Mouse (Mus musculus) induced T-regulatory cell, adult 2 months (primary cell): ENCODE results near the gene Aqr.

Source experiments
- DNase-seq: peaks from one replicate; pipeline ENCODE4 v3.0.0-alpha.2; 2012; ENCODE audit warnings: low read depth

The Aqr gene

GRCm38 (mm10) chr2:114060071-114060591 is 126.7 kb downstream of the Aqr start:
- no peak for DNase-seq

- DNase-seq: no peak
Observed at GRCm38 (mm10) chr2:114059608-114060007, 127.2 kb downstream of the Aqr start.

GRCm38 (mm10) chr2:114058226-114058796 is 128.5 kb downstream of the Aqr start:
- peak; percentile 5 for DNase-seq

DNA sequence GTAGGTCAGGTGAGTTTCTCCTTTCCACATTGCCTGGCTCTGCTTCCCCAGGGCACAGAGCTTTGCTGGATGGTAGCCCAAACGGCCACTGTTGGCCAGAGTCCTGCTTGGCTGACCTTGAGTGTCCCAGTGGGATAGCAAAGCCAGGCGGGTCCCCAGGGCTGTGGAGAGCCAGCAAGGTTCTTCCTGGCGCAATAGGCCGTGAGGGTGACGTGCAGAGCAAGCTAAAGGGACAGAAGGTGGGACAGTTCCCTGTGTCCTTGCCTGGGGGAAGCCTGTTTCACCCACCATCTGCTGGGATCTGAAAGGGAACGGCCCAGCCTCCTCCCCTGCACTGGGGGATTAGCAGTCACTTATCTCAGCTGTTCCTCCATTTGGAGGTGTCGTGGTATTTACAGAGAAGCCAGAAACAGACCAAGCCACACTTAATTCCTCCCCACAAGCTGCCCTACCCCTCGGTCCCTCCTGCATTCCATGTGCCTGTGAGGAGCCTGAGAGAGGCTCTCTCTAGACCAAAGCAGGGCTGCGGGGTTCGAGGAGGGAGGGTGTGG is 129.4 kb downstream of the Aqr start:
- DNase-seq: no peak

DNA sequence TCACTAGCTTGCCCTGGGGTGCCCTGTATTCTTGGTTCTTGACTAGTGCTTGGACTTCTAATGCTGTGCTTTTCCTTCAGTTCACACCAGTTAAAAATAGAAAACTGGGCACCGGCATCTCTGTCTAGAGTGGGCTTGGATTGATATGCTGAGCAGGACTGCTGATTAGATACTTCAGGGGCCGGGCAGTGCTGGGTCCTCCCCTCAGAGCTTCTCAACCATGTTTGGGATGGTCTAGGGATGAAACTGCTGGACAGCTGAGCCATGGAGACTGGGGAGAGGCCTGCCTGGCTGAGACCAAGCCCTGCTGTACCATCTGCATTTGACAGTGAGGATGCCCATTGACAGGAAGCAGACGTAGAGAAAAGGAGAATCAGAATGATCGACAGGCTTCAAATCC is 132.7 kb downstream of the Aqr start:
- DNase-seq: no peak

DNA sequence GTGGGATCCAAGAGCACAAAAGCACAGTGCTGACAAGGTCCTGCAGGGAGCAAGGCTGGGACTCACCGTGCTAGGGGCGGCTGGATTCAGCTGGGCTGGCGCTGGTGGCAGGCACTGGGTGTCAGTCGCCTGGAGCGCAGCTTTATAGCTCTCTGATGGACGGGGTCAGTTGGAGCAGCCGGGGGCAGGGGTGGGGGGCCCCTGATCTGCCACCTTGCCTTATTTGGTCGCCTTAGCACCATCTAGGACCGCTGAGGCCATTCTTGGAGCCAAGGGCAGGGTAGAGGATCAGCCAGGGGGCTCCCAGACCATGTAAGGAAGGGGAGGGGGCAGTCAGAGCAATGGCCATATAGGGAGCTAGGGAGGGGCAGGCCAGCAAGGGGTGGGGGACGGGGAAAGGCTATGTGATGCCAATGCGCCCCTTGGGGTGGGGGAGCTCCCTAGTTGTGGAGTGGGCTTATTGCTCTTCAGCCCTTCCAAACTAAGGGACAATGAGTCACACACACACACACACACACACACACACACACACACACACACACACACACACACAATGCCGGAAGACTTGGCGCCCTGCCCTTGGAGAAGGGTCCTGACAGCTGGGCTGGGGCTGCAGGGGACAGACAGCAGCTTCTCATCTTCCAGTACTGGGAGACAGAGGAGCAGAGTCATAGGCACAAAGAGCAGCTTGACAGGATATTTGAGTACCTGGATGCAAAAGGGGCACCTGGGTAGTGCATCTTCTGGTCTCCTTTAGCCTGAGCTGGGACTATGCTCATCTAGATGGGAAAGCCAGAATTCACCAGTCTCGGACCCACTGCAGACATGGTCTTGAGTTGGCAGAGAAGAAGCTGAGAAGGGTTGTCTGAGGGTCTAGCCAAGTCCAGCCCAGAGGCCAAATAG is 133.9 kb downstream of the Aqr start, which contains the start of gene Actc1:
TSS of gene Actc1 (minus strand) at position 853 of the 903 bp plus-strand sequence.
- DNase-seq: no peak

DNA sequence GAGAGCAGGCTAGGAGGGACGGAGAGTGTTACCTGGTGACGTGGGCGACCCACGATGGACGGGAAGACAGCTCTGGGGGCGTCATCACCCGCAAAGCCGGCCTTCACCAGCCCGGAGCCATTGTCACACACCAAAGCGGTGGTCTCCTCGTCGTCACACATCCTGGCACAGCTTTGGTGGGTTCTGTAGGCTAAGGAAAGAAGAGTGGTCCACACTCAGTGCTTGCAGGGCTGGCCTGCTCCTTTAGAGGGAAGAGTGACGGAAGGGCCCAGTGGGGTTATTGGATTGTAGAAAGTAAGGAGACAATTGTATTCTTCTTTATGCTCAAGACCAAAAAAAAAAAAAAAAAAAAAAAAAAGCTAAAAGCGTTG is 135.0 kb downstream of the Aqr start:
- no peak for DNase-seq
